Mouse (Mus musculus) heart, embryonic 16.5 days (tissue): ENCODE data around the gene Ldlrap1. TPM values are rescaled to one million over a fixed set of nuclear protein-coding genes. Genes with fewer than 3 reads are reported as not detected.

ENCODE experiments used
- ATAC-seq: fragments of 200-750 bp; cut with Nextera tagmentation; replicated peaks from 2 replicates; pipeline ENCODE4 v1.8.0; 2017; ENCODE audit warnings: moderate number of reproducible peaks; ENCODE audit not compliant: insufficient read depth, low FRiP score; ENCODE audit errors: extremely low read depth
- H3K27ac ChIP-seq: fragments of 300-500 bp; sonication (generic); 2 replicates; pipeline ENCODE4 v1.5.1; 2014; ENCODE audit warnings: mild to moderate bottlenecking, low read length, control low read depth, moderate library complexity
- H3K27me3 ChIP-seq: fragments of 300-500 bp; sonication (generic); 2 replicates; pipeline ENCODE4 v1.6.1; 2014; ENCODE audit warnings: low read length, mixed read lengths; ENCODE audit not compliant: control insufficient read depth, insufficient read depth
- H3K36me3 ChIP-seq: fragments of 300-500 bp; sonication (generic); 2 replicates; pipeline ENCODE4 v1.6.1; 2014; ENCODE audit not compliant: control insufficient read depth, insufficient read depth
- H3K4me1 ChIP-seq: fragments of 300-500 bp; sonication (generic); 2 replicates; pipeline ENCODE4 v1.6.1; 2014; ENCODE audit warnings: low read length, mixed read lengths; ENCODE audit not compliant: control insufficient read depth, insufficient read depth
- H3K4me2 ChIP-seq: fragments of 300-500 bp; sonication (generic); 2 replicates; pipeline ENCODE4 v1.6.1; 2014; ENCODE audit warnings: low read depth, mild to moderate bottlenecking, control low read depth, low read length
- H3K4me3 ChIP-seq: fragments of 300-500 bp; sonication (generic); 2 replicates; pipeline ENCODE4 v1.5.1; 2014; ENCODE audit warnings: mild to moderate bottlenecking, control low read depth, low read length
- H3K9ac ChIP-seq: fragments of 300-500 bp; sonication (generic); 2 replicates; pipeline ENCODE4 v1.6.1; 2014; ENCODE audit warnings: low read length, control low read depth
- H3K9me3 ChIP-seq: fragments of 300-500 bp; sonication (generic); replicated peaks from 2 replicates; pipeline ENCODE4 v1.6.1; 2016; ENCODE audit warnings: low read length; ENCODE audit not compliant: control insufficient read depth
- WGBS: fragments of 180-500 bp; shearing (Covaris S2); extraction: QIAGEN DNeasy Blood & Tissue Kit; methylation state at CpG from one replicate; pipeline ENCODE4 v1.1.7; 2014; 5-methylcytosine and 5-hydroxymethylcytosine counted together
- polyA plus RNA-seq: library from polyadenylated mRNA; unstranded; fragments of >200 nt; fragmentation: Nextera tagmentation; extraction: Ambion mirVana; gene quantifications from 2 replicates; pipeline ENCODE4 v1.2.1, GENCODE M21; 2015

Gene Ldlrap1
- polyA plus RNA-seq, 1 experiment from 2014 or later = 14.7 TPM

GRCm38 (mm10) chr4:134734629-134735081 is 33.2 kb downstream of the Ldlrap1 start:
- Histone ChIP-seq H3K9me3 (no peaks in the 10 kb centered on the region), H3K9ac (no peak overlapping the region), H3K27ac (peak overlapping the region; percentile 52), H3K4me3 (no peak overlapping the region), H3K27me3 (no peaks in the 10 kb centered on the region), H3K36me3 (no peaks in the 10 kb centered on the region), H3K4me1 (peaks cover 24% of the 10 kb centered on the region), H3K4me2 (peak overlapping the region; percentile 38; the same call in 1 of the 2 replicates)
- 28% methylated on average over 9 of the region's 9 CpGs for WGBS
- ATAC-seq = peak; percentile 47

GRCm38 (mm10) chr4:134734038-134734628 is 33.7 kb downstream of the Ldlrap1 start:
- peak; percentile 64 for ATAC-seq
- Histone ChIP-seq H3K9me3 (no peaks in the 10 kb centered on the region), H3K27me3 (no peaks in the 10 kb centered on the region), H3K4me1 (peaks cover 24% of the 10 kb centered on the region), H3K9ac (no peak overlapping the region), H3K4me3 (no peak overlapping the region), H3K27ac (peak overlapping the region; percentile 52), H3K36me3 (no peaks in the 10 kb centered on the region), H3K4me2 (peak overlapping the region; percentile 38)
- WGBS = 12% methylated on average over 13 of the region's 13 CpGs

GRCm38 (mm10) chr4:134733371-134733770 is 34.5 kb downstream of the Ldlrap1 start:
- no peak overlapping the region for H3K4me3 ChIP-seq
- ATAC-seq = no peak
- H3K36me3 ChIP-seq = no peaks in the 10 kb centered on the region
- WGBS = 74% methylated on average over 9 of the region's 9 CpGs
- no peak overlapping the region for H3K27ac ChIP-seq
- H3K4me2 ChIP-seq = no peak overlapping the region
- no peak overlapping the region for H3K9ac ChIP-seq
- H3K4me1 ChIP-seq = peaks cover 24% of the 10 kb centered on the region
- no peaks in the 10 kb centered on the region for H3K27me3 ChIP-seq
- no peaks in the 10 kb centered on the region for H3K9me3 ChIP-seq

- 0 out of 2 replicates have a peak, but pooled peaks have one; percentile 34 for ATAC-seq
- no peak overlapping the region for H3K9ac ChIP-seq
- H3K36me3 ChIP-seq = no peaks in the 10 kb centered on the region
- H3K27ac ChIP-seq = no peak overlapping the region
- no peaks in the 10 kb centered on the region for H3K27me3 ChIP-seq
- no peaks in the 10 kb centered on the region for H3K9me3 ChIP-seq
- peaks cover 22% of the 10 kb centered on the region for H3K4me1 ChIP-seq
- H3K4me2 ChIP-seq = peak overlapping the region; percentile 19; the same call in 1 of the 2 replicates
- H3K4me3 ChIP-seq = no peak overlapping the region
- WGBS = 5% methylated on average over 8 of the region's 8 CpGs
Observed at GRCm38 (mm10) chr4:134730106-134730505, 37.7 kb downstream of the Ldlrap1 start.

- ATAC-seq = no peak
- H3K4me1 ChIP-seq = peaks cover 11% of the 10 kb centered on the region
- no peak overlapping the region for H3K4me2 ChIP-seq
- H3K27ac ChIP-seq = no peak overlapping the region
- WGBS = 71% methylated on average over 13 of the region's 13 CpGs
- no peaks in the 10 kb centered on the region for H3K9me3 ChIP-seq
- H3K27me3 ChIP-seq = no peaks in the 10 kb centered on the region
- H3K36me3 ChIP-seq = no peaks in the 10 kb centered on the region
- H3K4me3 ChIP-seq = no peak overlapping the region
- no peak overlapping the region for H3K9ac ChIP-seq
Observed at GRCm38 (mm10) chr4:134725735-134726345, 42.0 kb downstream of the Ldlrap1 start.

GRCm38 (mm10) chr4:134724974-134725373 is 42.9 kb downstream of the Ldlrap1 start:
- H3K9me3 ChIP-seq = no peaks in the 10 kb centered on the region
- H3K4me3 ChIP-seq = no peak overlapping the region
- no peaks in the 10 kb centered on the region for H3K36me3 ChIP-seq
- H3K27me3 ChIP-seq = no peaks in the 10 kb centered on the region
- no peak for ATAC-seq
- no peak overlapping the region for H3K4me2 ChIP-seq
- H3K9ac ChIP-seq = no peak overlapping the region
- no peak overlapping the region for H3K27ac ChIP-seq
- WGBS = 49% methylated on average over 4 of the region's 4 CpGs
- peaks cover 3% of the 10 kb centered on the region for H3K4me1 ChIP-seq

- H3K4me3 ChIP-seq = no peak overlapping the region
- no peaks in the 10 kb centered on the region for H3K36me3 ChIP-seq
- no peaks in the 10 kb centered on the region for H3K4me1 ChIP-seq
- 58% methylated on average over 3 of the region's 3 CpGs for WGBS
- no peak overlapping the region for H3K27ac ChIP-seq
- no peak overlapping the region for H3K4me2 ChIP-seq
- no peaks in the 10 kb centered on the region for H3K27me3 ChIP-seq
- H3K9me3 ChIP-seq = no peaks in the 10 kb centered on the region
- H3K9ac ChIP-seq = no peak overlapping the region
- no peak for ATAC-seq
Observed at GRCm38 (mm10) chr4:134723251-134723650, 44.6 kb downstream of the Ldlrap1 start.

DNA sequence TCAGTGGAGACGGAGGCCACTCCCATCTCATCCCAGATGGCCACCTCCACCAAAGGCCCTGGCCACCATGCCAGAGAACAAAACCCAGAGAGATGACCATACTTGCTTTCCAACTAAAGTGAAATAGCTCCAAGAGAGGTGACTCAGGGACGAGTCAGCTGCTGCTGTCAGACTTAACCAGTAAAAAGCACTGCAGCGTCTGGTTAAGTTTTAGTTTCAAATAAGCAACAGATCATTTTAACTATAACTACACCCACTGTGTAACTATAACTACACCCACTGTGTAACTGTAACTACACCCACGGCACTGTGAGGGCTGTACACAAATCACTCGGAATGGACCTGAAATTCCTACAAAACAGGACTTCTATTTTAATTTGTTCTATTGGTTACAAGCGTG is 46.7 kb downstream of the Ldlrap1 start:
- Histone ChIP-seq H3K4me3 (no peak overlapping the region), H3K4me1 (no peaks in the 10 kb centered on the region), H3K27ac (no peak overlapping the region), H3K9me3 (no peaks in the 10 kb centered on the region), H3K36me3 (no peaks in the 10 kb centered on the region), H3K27me3 (no peaks in the 10 kb centered on the region), H3K4me2 (no peak overlapping the region), H3K9ac (no peak overlapping the region)
- 85% methylated on average over 6 of the region's 6 CpGs for WGBS
- ATAC-seq = no peak

DNA sequence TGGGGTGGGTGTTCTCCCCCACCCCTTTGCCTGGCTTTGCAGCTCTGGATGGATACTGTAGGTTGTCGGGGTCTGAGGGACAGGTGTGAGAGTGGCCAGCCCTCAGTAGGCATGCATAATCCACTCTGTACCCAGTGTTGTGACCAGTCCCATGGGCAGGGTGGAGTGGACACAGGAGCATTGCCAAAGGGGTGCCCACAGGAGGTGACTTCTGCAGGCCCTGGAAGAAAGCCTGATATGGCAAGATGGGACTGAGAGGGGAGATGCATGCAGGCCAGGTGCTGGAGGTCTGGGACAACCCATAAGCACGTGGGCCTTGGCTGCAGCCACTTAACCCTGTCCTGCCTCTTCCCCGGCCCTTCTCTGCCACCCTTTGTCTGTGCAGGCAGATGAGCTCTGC is 47.5 kb downstream of the Ldlrap1 start:
- Histone ChIP-seq H3K9ac (no peak overlapping the region), H3K4me2 (no peak overlapping the region), H3K27me3 (no peaks in the 10 kb centered on the region), H3K27ac (no peak overlapping the region), H3K4me3 (no peak overlapping the region), H3K4me1 (no peaks in the 10 kb centered on the region), H3K9me3 (no peaks in the 10 kb centered on the region), H3K36me3 (no peaks in the 10 kb centered on the region)
- 55% methylated on average over 3 of the region's 3 CpGs for WGBS
- no peak for ATAC-seq
